Mouse (Mus musculus) G1E (cell line): ENCODE measurements at regions not wholly inside any gene's neighbourhood (a gene's known extent, or its start where the extent isn't known, plus 50 kb on each side); places are given as distances from the start of the nearest gene placed in this dataset.

Source experiments
- ATAC-seq: 2 replicates; pipeline ENCODE4 v1.8.0; 2016; ENCODE audit warnings: mild to moderate bottlenecking; ENCODE audit not compliant: insufficient number of reproducible peaks, poor library complexity, low FRiP score, severe bottlenecking; ENCODE audit errors: extremely low read depth
- DNase-seq: peaks from one replicate; pipeline ENCODE4 v3.0.0; 2012; ENCODE audit warnings: low spot score
- H3K27me3 ChIP-seq: 2 replicates; pipeline ENCODE4 v1.6.1; 2012; ENCODE audit warnings: mild to moderate bottlenecking, low read length, inconsistent platforms; ENCODE audit not compliant: insufficient read depth
- H3K36me3 ChIP-seq: replicated peaks from 2 replicates; pipeline ENCODE3; 2012; ENCODE audit warnings: mild to moderate bottlenecking, inconsistent platforms
- H3K4me1 ChIP-seq: 2 replicates; pipeline ENCODE4 v1.6.1; 2012; ENCODE audit warnings: low read depth, low read length, inconsistent platforms, mixed read lengths; ENCODE audit not compliant: insufficient read depth
- H3K4me3 ChIP-seq: 2 replicates; pipeline ENCODE4 v1.5.1; 2012; ENCODE audit warnings: low read depth, mild to moderate bottlenecking, inconsistent platforms, low read length, moderate library complexity, mixed read lengths
- H3K9me3 ChIP-seq: replicated peaks from 2 replicates; pipeline ENCODE4 v1.6.1; 2012; ENCODE audit warnings: inconsistent platforms
- CTCF ChIP-seq: IDR thresholded peaks from 2 replicates; pipeline ENCODE4 v1.5.1; 2012; ENCODE audit warnings: low read depth, low read length, inconsistent platforms, mixed read lengths
- GATA1 ChIP-seq: IDR thresholded peaks from 2 replicates; pipeline ENCODE4 v1.6.1; 2012; ENCODE audit warnings: borderline replicate concordance, low read length, inconsistent platforms, mixed read lengths
- GATA2 ChIP-seq: IDR thresholded peaks from 2 replicates; pipeline ENCODE4 v1.6.1; 2012; ENCODE audit warnings: low read depth, low read length, inconsistent platforms, borderline replicate concordance
- POLR2AphosphoS5 ChIP-seq: IDR thresholded peaks from 2 replicates; pipeline ENCODE4 v1.6.1; 2012; ENCODE audit warnings: low read depth, low read length, inconsistent platforms; ENCODE audit not compliant: insufficient replicate concordance
- TAL1 ChIP-seq: conservative IDR thresholded peaks from 2 replicates; pipeline ENCODE4 v1.6.1; 2012; ENCODE audit warnings: low read depth, low read length, inconsistent platforms, mixed read lengths

DNA sequence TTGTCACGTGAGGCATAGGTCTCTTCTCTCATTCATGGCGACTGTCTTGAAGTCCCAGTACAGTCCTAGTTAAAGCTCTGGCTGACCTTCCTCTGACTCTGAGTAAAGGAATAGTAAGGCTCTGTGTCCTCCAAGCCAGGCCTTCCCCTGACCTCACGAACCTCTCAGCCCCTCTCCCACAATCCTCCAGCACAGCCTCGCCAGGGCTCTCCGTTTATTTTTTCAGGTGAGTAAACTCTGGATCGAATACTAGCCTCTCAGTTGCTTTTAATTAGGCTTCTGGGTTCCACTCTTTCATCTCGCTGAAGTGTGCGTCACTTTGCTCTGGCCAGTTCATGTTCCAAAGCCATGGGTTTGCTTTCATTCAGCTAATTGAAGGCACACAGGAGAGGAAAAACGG is 133.8 kb downstream of the Mylk4 start:
- H3K36me3 ChIP-seq: no peaks in the 10 kb centered on the region
- DNase-seq (no peak), ATAC-seq (no peak)
- no peaks in the 10 kb centered on the region for H3K9me3 ChIP-seq
- TF ChIP-seq GATA1 (no peak), POLR2AphosphoS5 (no peak), TAL1 (no peak), CTCF (no peak), GATA2 (no peak)
- no peaks in the 10 kb centered on the region for H3K4me1 ChIP-seq
- H3K27me3 ChIP-seq: peaks cover 10% of the 10 kb centered on the region; the same call in 1 of the 2 replicates
- H3K4me3 ChIP-seq: no peak overlapping the region

DNA sequence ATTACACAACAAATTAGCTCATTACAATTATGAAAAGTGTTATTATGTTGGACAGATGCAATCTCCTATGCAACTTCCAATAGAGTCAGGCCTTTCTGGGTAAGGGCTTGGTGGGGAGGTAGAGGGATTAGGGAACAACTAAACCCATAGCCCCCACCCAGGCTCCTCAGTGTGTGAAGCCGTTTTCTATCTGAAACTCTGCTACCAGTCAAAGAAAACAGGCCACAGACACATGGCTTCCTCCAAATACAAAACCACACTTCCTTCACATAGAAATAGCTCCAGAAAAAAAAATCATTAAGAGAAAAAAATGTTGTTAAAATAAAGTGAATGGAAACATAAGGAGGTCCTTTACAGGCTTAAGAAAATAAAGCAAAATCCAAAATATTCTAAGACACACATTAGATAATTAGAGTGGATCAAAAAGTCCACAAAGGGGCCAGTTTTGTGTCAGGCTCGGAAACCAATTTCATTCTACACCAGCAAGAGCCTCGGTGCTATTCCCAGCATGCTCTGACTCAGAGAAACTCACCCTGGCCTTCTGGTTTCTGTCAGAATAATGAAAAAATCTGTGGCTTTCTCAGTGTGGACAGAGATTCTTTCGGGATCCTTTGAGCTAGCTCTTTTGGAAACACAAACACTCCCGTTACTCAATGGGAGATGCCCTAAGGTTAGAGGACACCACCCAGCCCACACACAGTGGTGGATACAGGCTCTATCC is 140.6 kb downstream of the Mylk4 start:
- ATAC-seq (no peak), DNase-seq (no peak)
- Histone ChIP-seq H3K4me1 (no peaks in the 10 kb centered on the region), H3K4me3 (no peak overlapping the region), H3K27me3 (0 out of 2 replicates have a peak, but pooled peaks cover 2% of the 10 kb centered on the region), H3K9me3 (no peaks in the 10 kb centered on the region), H3K36me3 (no peaks in the 10 kb centered on the region)
- TF ChIP-seq GATA2: no peak
- no peak for TF ChIP-seq POLR2AphosphoS5
- TF ChIP-seq TAL1: no peak
- TF ChIP-seq GATA1: no peak
- no peak for TF ChIP-seq CTCF

DNA sequence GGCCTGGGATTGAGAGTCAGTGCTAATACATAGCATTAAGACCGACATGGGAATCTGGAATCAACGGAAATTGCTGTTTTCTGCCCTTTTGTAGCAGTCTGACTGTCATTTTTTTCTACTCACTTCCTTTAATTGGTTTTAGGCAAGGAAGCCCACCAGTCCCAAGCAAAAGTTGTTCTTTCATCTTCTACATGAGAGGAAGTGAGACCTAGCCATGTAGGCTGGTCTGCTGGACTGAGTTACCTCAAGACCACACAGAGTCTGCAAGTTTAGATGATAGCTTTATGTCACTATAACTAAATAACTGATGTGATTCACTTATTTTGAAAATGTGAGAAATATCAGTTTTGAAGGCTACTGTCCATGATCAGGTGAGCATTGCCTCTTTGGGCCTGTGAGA is 142.8 kb downstream of the Mylk4 start:
- ATAC-seq: no peak
- no peak for DNase-seq
- Histone ChIP-seq H3K36me3 (no peaks in the 10 kb centered on the region), H3K4me1 (no peaks in the 10 kb centered on the region), H3K4me3 (no peak overlapping the region), H3K9me3 (no peaks in the 10 kb centered on the region), H3K27me3 (no peaks in the 10 kb centered on the region)
- no peak for TF ChIP-seq GATA1
- no peak for TF ChIP-seq GATA2
- TF ChIP-seq CTCF: no peak
- no peak for TF ChIP-seq POLR2AphosphoS5
- TF ChIP-seq TAL1: no peak

DNA sequence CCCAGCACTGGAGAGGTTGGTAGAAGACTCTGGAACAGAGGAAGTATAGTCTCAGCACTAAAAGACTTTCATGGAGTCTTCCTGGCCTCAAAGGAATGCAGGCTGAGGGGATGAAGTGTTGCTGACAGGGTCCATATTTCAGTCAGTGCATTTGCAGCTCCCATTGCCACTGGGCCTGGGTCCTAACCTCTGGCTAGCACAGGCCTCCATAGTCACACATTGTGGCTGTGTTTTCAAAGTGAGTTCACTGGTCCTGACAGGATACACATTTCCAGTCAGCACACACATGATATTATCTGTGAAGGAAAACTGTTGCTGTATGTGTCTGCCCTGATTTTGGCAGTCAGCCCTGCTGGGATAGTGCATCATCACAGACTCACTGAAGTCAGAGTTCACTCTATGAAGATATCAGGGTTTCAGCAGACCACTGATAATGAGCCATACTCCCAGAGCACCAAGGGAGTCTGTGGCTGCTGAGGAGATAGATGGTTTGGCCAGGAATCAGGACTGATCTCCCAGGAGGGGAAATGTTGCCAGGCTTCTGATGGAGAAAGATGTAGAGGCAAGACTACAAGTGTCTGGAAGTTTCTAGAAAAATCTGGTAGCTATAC is 153.5 kb downstream of the Mylk4 start:
- no peaks in the 10 kb centered on the region for H3K4me1 ChIP-seq
- TF ChIP-seq GATA2: no peak
- no peak for TF ChIP-seq POLR2AphosphoS5
- TF ChIP-seq CTCF: no peak
- ATAC-seq (no peak), DNase-seq (no peak)
- no peaks in the 10 kb centered on the region for H3K27me3 ChIP-seq
- H3K9me3 ChIP-seq: no peaks in the 10 kb centered on the region
- H3K4me3 ChIP-seq: no peak overlapping the region
- H3K36me3 ChIP-seq: no peaks in the 10 kb centered on the region

DNA sequence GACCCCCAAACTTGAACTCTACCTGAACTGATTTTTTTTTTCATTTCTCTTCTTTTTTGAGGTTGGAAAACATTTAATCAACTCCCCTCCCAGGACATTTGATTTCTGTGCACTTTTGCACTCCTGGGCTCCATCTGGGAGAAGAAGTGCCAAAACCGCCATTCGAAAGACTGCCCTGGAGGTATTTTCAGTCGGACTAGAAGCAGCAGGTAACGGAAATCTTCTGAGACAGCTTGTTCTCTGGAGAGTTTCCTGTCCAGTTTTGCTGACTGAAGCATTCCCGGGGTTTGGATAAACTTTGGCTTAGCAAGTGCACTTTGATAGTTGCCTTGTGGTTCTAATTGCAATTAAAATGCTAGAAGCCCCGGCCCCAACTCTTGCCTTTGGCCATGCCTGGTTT is 169.8 kb downstream of the Mylk4 start:
- TF ChIP-seq CTCF: no peak
- no peak for TF ChIP-seq TAL1
- no peak for TF ChIP-seq POLR2AphosphoS5
- no peak for TF ChIP-seq GATA1
- no peak for TF ChIP-seq GATA2
- no peaks in the 10 kb centered on the region for H3K9me3 ChIP-seq
- ATAC-seq (no peak), DNase-seq (no peak)
- peaks cover 6% of the 10 kb centered on the region; the same call in 1 of the 2 replicates for H3K27me3 ChIP-seq
- no peaks in the 10 kb centered on the region for H3K36me3 ChIP-seq
- H3K4me1 ChIP-seq: no peaks in the 10 kb centered on the region
- no peak overlapping the region for H3K4me3 ChIP-seq

DNA sequence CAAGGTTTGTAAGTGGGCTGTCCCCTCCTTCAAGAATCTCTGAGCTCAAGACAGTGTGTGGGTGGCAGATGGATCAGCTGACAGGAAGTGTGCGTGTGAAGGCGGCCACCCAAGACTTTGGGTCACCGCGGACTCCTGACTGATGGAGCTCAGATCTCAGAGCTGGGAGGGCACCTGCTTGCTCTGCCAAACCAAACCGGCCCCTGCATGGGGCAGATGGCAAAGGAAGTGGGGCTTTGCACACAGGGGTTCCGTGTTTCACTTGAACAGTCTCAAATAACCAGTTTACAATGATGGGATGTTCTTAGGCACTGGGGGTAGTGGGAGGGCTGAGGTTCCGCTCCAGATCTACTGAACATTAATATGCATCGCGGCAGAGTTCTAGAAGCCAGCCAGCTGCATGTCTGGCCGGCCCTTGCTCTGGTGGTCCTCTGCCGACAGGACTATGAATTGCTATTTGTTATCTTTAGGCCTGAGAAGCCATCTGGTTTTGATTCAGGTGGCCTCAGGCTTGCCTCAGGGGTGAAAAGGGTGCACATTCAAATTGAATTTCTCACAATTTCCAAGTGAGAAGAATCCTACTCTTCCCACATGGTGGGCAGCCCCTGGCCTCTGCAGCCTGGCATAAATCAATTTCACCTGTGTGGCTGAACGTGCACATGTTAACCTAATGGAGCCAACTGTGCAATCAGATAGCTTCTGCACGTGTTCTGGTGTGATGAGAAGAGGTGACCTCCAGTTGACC is 172.0 kb downstream of the Mylk4 start:
- DNase-seq (no peak), ATAC-seq (no peak)
- Histone ChIP-seq H3K27me3 (peaks cover 8% of the 10 kb centered on the region; the same call in 1 of the 2 replicates), H3K4me3 (no peak overlapping the region), H3K4me1 (no peaks in the 10 kb centered on the region), H3K36me3 (no peaks in the 10 kb centered on the region), H3K9me3 (no peaks in the 10 kb centered on the region)
- TF ChIP-seq GATA2: no peak
- no peak for TF ChIP-seq GATA1
- no peak for TF ChIP-seq CTCF
- no peak for TF ChIP-seq TAL1
- no peak for TF ChIP-seq POLR2AphosphoS5
